30 mouse cellular contexts compared by ENCODE assay signal in genomic region chr5:74438353-74438752, GRCm38 (mm10).
"Had no signal": no experiment of that assay in that cellular context is flagged by ENCODE, and none has a peak within 500 bp of the region (broad histone marks: within the 10 kb centered on the region; RNA-seq: fewer than 3 reads in every experiment).

No protein-coding gene starts in this region.

- DNase-seq: layer of hippocampus, postnatal 36 days; left cerebral cortex, postnatal 4 days; liver, embryonic 13.5 days; lung, adult 18-20 months; lung, adult 2 months; lung, embryonic 14.5 days; lung, postnatal 10 days; lung, postnatal 14 days; lung, postnatal 36 days; lung, postnatal 4 days; midbrain, embryonic 14.5 days had no signal

- H3K9me3 ChIP-seq: limb, embryonic 12.5 days; limb, embryonic 13.5 days; limb, embryonic 15.5 days; liver, embryonic 13.5 days; liver, embryonic 15.5 days; lung, embryonic 15.5 days; megakaryocyte, embryonic 14.5 days; midbrain, embryonic 10.5 days; midbrain, embryonic 12.5 days; midbrain, embryonic 13.5 days; midbrain, embryonic 15.5 days; neural tube, embryonic 12.5 days had no signal

- H3K4me3 ChIP-seq: left cerebral cortex, adult 2 months; limb, embryonic 12.5 days; limb, embryonic 13.5 days; limb, embryonic 15.5 days; liver, embryonic 13.5 days; liver, embryonic 15.5 days; lung, embryonic 15.5 days; megakaryocyte, embryonic 14.5 days; midbrain, embryonic 10.5 days; midbrain, embryonic 12.5 days; midbrain, embryonic 13.5 days; midbrain, embryonic 15.5 days; myocyte; neural tube, embryonic 12.5 days; neural tube, embryonic 13.5 days had no signal

- H3K9ac ChIP-seq: limb, embryonic 12.5 days; limb, embryonic 13.5 days; limb, embryonic 15.5 days; liver, embryonic 13.5 days; liver, embryonic 14.5 days; liver, embryonic 15.5 days; lung, embryonic 14.5 days; lung, embryonic 15.5 days; midbrain, embryonic 12.5 days; midbrain, embryonic 13.5 days; midbrain, embryonic 15.5 days; neural tube, embryonic 12.5 days; neural tube, embryonic 13.5 days had no signal

- H3K4me2 ChIP-seq: limb, embryonic 12.5 days; limb, embryonic 13.5 days; limb, embryonic 15.5 days; liver, embryonic 13.5 days; liver, embryonic 15.5 days; lung, embryonic 14.5 days; lung, embryonic 15.5 days; midbrain, embryonic 11.5 days; midbrain, embryonic 12.5 days; midbrain, embryonic 13.5 days; midbrain, embryonic 15.5 days; neural tube, embryonic 12.5 days; neural tube, embryonic 13.5 days had no signal

- H3K27ac ChIP-seq: left cerebral cortex, adult 2 months; limb, embryonic 12.5 days; limb, embryonic 13.5 days; limb, embryonic 15.5 days; liver, embryonic 13.5 days; liver, embryonic 14.5 days; liver, embryonic 15.5 days; lung, embryonic 15.5 days; macrophage; midbrain, embryonic 10.5 days; midbrain, embryonic 12.5 days; midbrain, embryonic 13.5 days; midbrain, embryonic 15.5 days; neural tube, embryonic 12.5 days; neural tube, embryonic 13.5 days had no signal

- ATAC-seq: lung, postnatal 0 days; midbrain, embryonic 13.5 days; midbrain, embryonic 15.5 days; midbrain, embryonic 16.5 days had no signal

- H3K4me1 ChIP-seq: limb, embryonic 15.5 days; liver, embryonic 13.5 days; liver, embryonic 15.5 days; lung, embryonic 15.5 days; megakaryocyte, embryonic 14.5 days; midbrain, embryonic 12.5 days; neural tube, embryonic 12.5 days had no signal

- H3K27me3 ChIP-seq: limb, embryonic 12.5 days; limb, embryonic 13.5 days; limb, embryonic 15.5 days; liver, embryonic 13.5 days; liver, embryonic 15.5 days; lung, embryonic 15.5 days; megakaryocyte, embryonic 14.5 days; neural tube, embryonic 12.5 days had no signal

- H3K36me3 ChIP-seq: limb, embryonic 12.5 days; limb, embryonic 13.5 days; limb, embryonic 15.5 days; liver, embryonic 13.5 days; liver, embryonic 15.5 days; lung, embryonic 15.5 days; midbrain, embryonic 10.5 days; midbrain, embryonic 12.5 days; midbrain, embryonic 13.5 days; midbrain, embryonic 15.5 days; neural tube, embryonic 12.5 days; neural tube, embryonic 13.5 days had no signal
